Mouse (Mus musculus): ENCODE measurements around the gene Flt3l.

The Flt3l gene

GRCm38 (mm10) chr7:45135993-45136567, at the start of gene Flt3l, which contains the start of gene Gm45713:
TSS of gene Flt3l (minus strand) at chr7:45136432.
TSS of gene Gm45713 (minus strand) at chr7:45136231.
- DNase-seq = peak; percentile 94

GRCm38 (mm10) chr7:45185921-45186320, 49.7 kb upstream of the Flt3l start:
- no peak for DNase-seq

- no peak for DNase-seq
These were observed 47.4 kb upstream of the Flt3l start for GRCm38 (mm10) chr7:45183672-45184071.

GRCm38 (mm10) chr7:45182606-45183005, 46.4 kb upstream of the Flt3l start:
- DNase-seq = no peak

- peak; percentile 88 for DNase-seq
These were observed 46.0 kb upstream of the Flt3l start for GRCm38 (mm10) chr7:45182199-45182601.

GRCm38 (mm10) chr7:45181540-45181939, 45.3 kb upstream of the Flt3l start:
- DNase-seq = peak in 1 of 2 experiments; percentile 29

- DNase-seq = peak in 1 of 2 experiments; percentile 24
These were observed 44.8 kb upstream of the Flt3l start, which contains the start of gene Pth2 for GRCm38 (mm10) chr7:45180896-45181477. TSS of gene Pth2 (plus strand) at chr7:45180995.

GRCm38 (mm10) chr7:45179469-45179868, 43.2 kb upstream of the Flt3l start, which contains the start of gene Gfy:
TSS of gene Gfy (minus strand) at chr7:45179569.
- DNase-seq = no peak

GRCm38 (mm10) chr7:45178550-45178949, 42.3 kb upstream of the Flt3l start:
- no peak for DNase-seq

- DNase-seq = peak in 1 of 2 experiments; percentile 44
These were observed 40.1 kb upstream of the Flt3l start for GRCm38 (mm10) chr7:45176356-45176755.

GRCm38 (mm10) chr7:45175929-45176328, 39.7 kb upstream of the Flt3l start:
- peak in 1 of 2 experiments; percentile 23 for DNase-seq

GRCm38 (mm10) chr7:45175398-45175797, 39.2 kb upstream of the Flt3l start:
- DNase-seq = no peak

- DNase-seq = peak in 1 of 2 experiments; percentile 30
These were observed 38.5 kb upstream of the Flt3l start for GRCm38 (mm10) chr7:45174567-45175280.

GRCm38 (mm10) chr7:45173772-45174171, 37.5 kb upstream of the Flt3l start:
- DNase-seq = peak in 1 of 2 experiments; percentile 47

- peak; percentile 54 to 73 for DNase-seq
These were observed 36.7 kb upstream of the Flt3l start for GRCm38 (mm10) chr7:45172974-45173373.

GRCm38 (mm10) chr7:45169495-45169894, 33.3 kb upstream of the Flt3l start:
- DNase-seq = peak; percentile 71 to 82

GRCm38 (mm10) chr7:45168656-45169055, 32.4 kb upstream of the Flt3l start:
- peak; percentile 65 to 71 for DNase-seq

- peak; percentile 72 to 83 for DNase-seq
These were observed 31.7 kb upstream of the Flt3l start for GRCm38 (mm10) chr7:45167761-45168445.

- peak in 1 of 2 experiments; percentile 70 for DNase-seq
These were observed 30.7 kb upstream of the Flt3l start for GRCm38 (mm10) chr7:45166950-45167401.

GRCm38 (mm10) chr7:45165701-45166100, 29.5 kb upstream of the Flt3l start:
- DNase-seq = peak in 1 of 2 experiments; percentile 52

GRCm38 (mm10) chr7:45164833-45165232, 28.6 kb upstream of the Flt3l start:
- peak; percentile 65 to 71 for DNase-seq

- peak; percentile 78 to 87 for DNase-seq
These were observed 27.7 kb upstream of the Flt3l start, which contains the start of gene Slc17a7 for GRCm38 (mm10) chr7:45163735-45164490. TSS of gene Slc17a7 (plus strand) at chr7:45163949.
